22 mouse cellular contexts compared by ENCODE assay signal in the genomic region with DNA sequence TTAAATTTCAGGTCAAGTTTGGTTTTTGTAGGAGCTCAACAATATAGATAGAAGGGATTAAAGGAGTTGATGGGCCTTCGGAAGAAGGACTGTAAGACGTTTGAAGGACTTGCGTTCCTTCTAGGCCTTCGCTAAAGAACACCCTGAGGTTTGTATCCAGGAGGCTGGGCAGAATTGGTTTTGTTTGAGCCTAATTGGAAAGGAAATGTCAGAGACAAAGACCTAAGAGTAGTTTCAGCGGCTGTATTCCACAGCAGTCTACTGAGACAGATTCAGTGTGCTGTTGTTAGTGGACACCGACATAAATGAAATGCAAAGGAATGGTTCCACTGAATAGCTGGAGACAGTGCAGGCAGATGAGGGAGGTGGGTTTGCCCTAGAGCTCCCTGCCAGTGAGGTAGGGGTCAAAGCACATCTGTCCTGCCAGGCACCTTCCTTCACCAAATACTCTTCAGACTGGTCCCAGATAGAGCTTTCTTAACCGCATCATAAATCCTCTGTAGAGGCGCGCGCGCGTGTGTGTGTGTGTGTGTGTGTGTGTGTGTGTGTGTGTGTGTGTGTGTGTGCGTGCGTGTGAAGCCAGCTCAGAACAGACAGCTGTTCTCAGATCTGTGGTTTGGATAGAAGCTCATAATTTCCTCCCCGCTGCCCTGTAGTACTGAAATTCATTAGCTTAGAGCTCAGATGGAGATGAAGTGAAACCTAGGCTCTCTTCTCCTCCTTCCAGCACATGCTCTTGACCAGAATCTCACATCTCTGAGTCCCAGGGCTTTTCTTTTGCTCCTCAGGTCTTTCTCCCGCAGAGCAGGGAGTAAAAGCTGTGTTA.
DNase-seq lines count a peak whose midpoint lies in the region; ATAC-seq and TF ChIP-seq lines count a peak whose summit lies in the region.
"Had no signal": no experiment of that assay in that cellular context is flagged by ENCODE, and none has a peak within 500 bp of the region (broad histone marks: within the 10 kb centered on the region; RNA-seq: fewer than 3 reads in every experiment).

No protein-coding gene starts in this region.

- peak; percentile 43; the same call in 1 of the 2 replicates for ATAC-seq in kidney, embryonic 14.5 days (ENCODE audit: low FRiP score, low TSS enrichment)
- no peak for ATAC-seq in liver, embryonic 11.5 days (replicated peaks; ENCODE audit: low FRiP score)
- ATAC-seq: hindbrain, embryonic 16.5 days; midbrain, embryonic 13.5 days had no signal

- no peak overlapping the region for H3K4me2 ChIP-seq in kidney, embryonic 14.5 days (replicated peaks; ENCODE audit: low read depth, low read length)
- peak overlapping the region; percentile 42 for H3K4me2 ChIP-seq in myocyte (ENCODE audit: low read depth)
- no peak overlapping the region for H3K4me2 ChIP-seq in liver, embryonic 11.5 days
- H3K4me2 ChIP-seq: forebrain, embryonic 12.5 days; heart, embryonic 11.5 days; limb, embryonic 15.5 days; midbrain, embryonic 13.5 days; neural tube, embryonic 15.5 days had no signal

- DNase-seq in kidney, postnatal 25 days, result no peak
- DNase-seq in retina, postnatal 1 day, result peak; percentile 20
- DNase-seq in retina, embryonic 14.5 days (ENCODE audit: low spot score), result no peak
- peak; percentile 58 for DNase-seq in ZHBTc4 (ENCODE audit: low read depth, low spot score)
- no peak for DNase-seq in liver, embryonic 11.5 days (ENCODE audit: low spot score)
- DNase-seq in cerebellum, adult 2 months, result no peak
- DNase-seq: cerebellum, postnatal 14 days; gastrocnemius, postnatal 36 days; heart, postnatal 14 days; kidney, adult 11 months; lung, adult 18-20 months; lung, postnatal 4 days; right cerebral cortex, postnatal 4 days; thymus, adult 18-20 months had no signal

- no peaks in the 10 kb centered on the region for H3K79me2 ChIP-seq in myocyte (ENCODE audit: control insufficient read depth, insufficient read depth)

- H3K9me3 ChIP-seq in kidney, embryonic 14.5 days (ENCODE audit: control insufficient read depth, low read length), result peaks cover 5% of the 10 kb centered on the region; the same call in 1 of the 2 replicates
- no peaks in the 10 kb centered on the region for H3K9me3 ChIP-seq in liver, embryonic 11.5 days (ENCODE audit: control insufficient read depth, low read length)
- H3K9me3 ChIP-seq: forebrain, embryonic 12.5 days; limb, embryonic 15.5 days; midbrain, embryonic 13.5 days had no signal

- TF ChIP-seq CTCF in cerebellum, adult 2 months (IDR thresholded peaks at IDR 0.05; ENCODE audit: borderline replicate concordance, insufficient read depth, low read depth, low read length), result no peak

- WGBS in kidney, embryonic 14.5 days, result 61% methylated on average over 15 of the region's 16 CpGs
- 79% methylated on average over 16 of the region's 16 CpGs for WGBS in liver, embryonic 11.5 days
- WGBS in cerebellum, adult 2 months, result 78% methylated on average over 16 of the region's 16 CpGs

- no peak overlapping the region for H3K9ac ChIP-seq in kidney, embryonic 14.5 days (ENCODE audit: low read depth, low read length)
- H3K9ac ChIP-seq in liver, embryonic 11.5 days (ENCODE audit: low read depth, low read length), result no peak overlapping the region
- H3K9ac ChIP-seq: forebrain, embryonic 12.5 days; limb, embryonic 15.5 days; midbrain, embryonic 13.5 days; neural tube, embryonic 15.5 days had no signal

- no peaks in the 10 kb centered on the region for H3K27me3 ChIP-seq in kidney, embryonic 14.5 days (ENCODE audit: control insufficient read depth, insufficient read depth, low read length)
- H3K27me3 ChIP-seq in myocyte (ENCODE audit: control insufficient read depth, insufficient read depth, insufficient read length), result no peaks in the 10 kb centered on the region
- no peaks in the 10 kb centered on the region for H3K27me3 ChIP-seq in liver, embryonic 11.5 days (replicated peaks; ENCODE audit: control insufficient read depth, insufficient read depth, low read length)
- H3K27me3 ChIP-seq in cerebellum, adult 2 months (ENCODE audit: control insufficient read depth, insufficient read depth, low read length), result no peaks in the 10 kb centered on the region
- H3K27me3 ChIP-seq: forebrain, embryonic 12.5 days; limb, embryonic 15.5 days; midbrain, embryonic 13.5 days; neural tube, embryonic 15.5 days had no signal

- H3K4me3 ChIP-seq in kidney, embryonic 14.5 days (ENCODE audit: low read length), result no peak overlapping the region
- no peak overlapping the region for H3K4me3 ChIP-seq in myocyte
- no peak overlapping the region for H3K4me3 ChIP-seq in liver, embryonic 11.5 days (ENCODE audit: low read depth, low read length)
- H3K4me3 ChIP-seq in cerebellum, adult 2 months (replicated peaks; ENCODE audit: insufficient read depth, low read depth, low read length), result no peak overlapping the region
- H3K4me3 ChIP-seq: forebrain, embryonic 12.5 days; limb, embryonic 15.5 days; midbrain, embryonic 13.5 days; neural tube, embryonic 15.5 days had no signal

- H3K4me1 ChIP-seq in kidney, embryonic 14.5 days (ENCODE audit: control insufficient read depth, insufficient read depth, low read length), result peaks cover 3% of the 10 kb centered on the region; the same call in 1 of the 2 replicates
- H3K4me1 ChIP-seq in liver, embryonic 11.5 days (replicated peaks; ENCODE audit: control insufficient read depth, insufficient read depth, low read length), result no peaks in the 10 kb centered on the region
- H3K4me1 ChIP-seq in cerebellum, adult 2 months (ENCODE audit: control insufficient read depth, insufficient read depth, low read length), result no peaks in the 10 kb centered on the region
- H3K4me1 ChIP-seq: forebrain, embryonic 12.5 days; midbrain, embryonic 13.5 days had no signal

- no peaks in the 10 kb centered on the region for H3K36me3 ChIP-seq in kidney, embryonic 14.5 days (ENCODE audit: control insufficient read depth, insufficient read depth, low read length)
- no peaks in the 10 kb centered on the region for H3K36me3 ChIP-seq in myocyte (ENCODE audit: control insufficient read depth, insufficient read depth)
- no peaks in the 10 kb centered on the region for H3K36me3 ChIP-seq in liver, embryonic 11.5 days (ENCODE audit: control insufficient read depth, insufficient read depth, low read length)
- H3K36me3 ChIP-seq: forebrain, embryonic 12.5 days; limb, embryonic 15.5 days; midbrain, embryonic 13.5 days; neural tube, embryonic 15.5 days had no signal

- no peak for TF ChIP-seq POLR2A in myocyte (IDR thresholded peaks at IDR 0.05; ENCODE audit: insufficient read length, low read depth)
- no peak for TF ChIP-seq POLR2A in cerebellum, adult 2 months (IDR thresholded peaks at IDR 0.05; ENCODE audit: borderline replicate concordance, insufficient read depth, low read length)

- H3K27ac ChIP-seq in kidney, embryonic 14.5 days (ENCODE audit: low read depth, low read length), result no peak overlapping the region
- H3K27ac ChIP-seq in liver, embryonic 11.5 days (ENCODE audit: low read depth, low read length), result no peak overlapping the region
- H3K27ac ChIP-seq in cerebellum, adult 2 months (ENCODE audit: insufficient read depth, low read length), result no peak overlapping the region
- H3K27ac ChIP-seq: forebrain, embryonic 12.5 days; limb, embryonic 15.5 days; midbrain, embryonic 13.5 days; neural tube, embryonic 15.5 days had no signal

- H3ac ChIP-seq in myocyte (ENCODE audit: control insufficient read depth, insufficient read length), result no peak overlapping the region

TF ChIP-seq in myocyte, 11 proteins besides CTCF, POLR2A, EP300 and RAD21:
- TF ChIP-seq MYOG (IDR thresholded peaks at IDR 0.05; ENCODE audit: control insufficient read depth in 1 of 3, insufficient read depth in 1 of 3, insufficient read length in 2 of 3, low read depth in 2 of 3) (peak in 1 of 3 experiments; percentile 9), MAX (IDR thresholded peaks at IDR 0.05; ENCODE audit: low read depth) (no peak)

Comparison
In these comparisons a context has a peak if more than half of its experiments do, and no peak if none do; other contexts are left out.
1. DNase-seq: peak in retina, postnatal 1 day (single experiment) and ZHBTc4 (single experiment); none in kidney, postnatal 25 days (0 of 2), retina, embryonic 14.5 days (single experiment), liver, embryonic 11.5 days (single experiment) and cerebellum, adult 2 months (0 of 2).